Mouse (Mus musculus) lung, embryonic 16.5 days (tissue): ENCODE measurements around the gene Prkcb. TPM values are rescaled to one million over a fixed set of nuclear protein-coding genes. Genes with fewer than 3 reads are reported as not detected.

Experiments
- ATAC-seq: fragments of 200-750 bp; cut with Nextera tagmentation; 2 replicates; pipeline ENCODE4 v1.8.0; 2017; ENCODE audit warnings: low read depth, mild to moderate bottlenecking, moderate library complexity
- H3K27ac ChIP-seq: fragments of 300-500 bp; sonication (generic); 2 replicates; pipeline ENCODE4 v1.5.1; 2014; ENCODE audit warnings: mild to moderate bottlenecking, control low read depth, low read length
- H3K27me3 ChIP-seq: fragments of 300-500 bp; sonication (generic); 2 replicates; pipeline ENCODE4 v1.6.1; 2014; ENCODE audit warnings: low read depth, low read length, mixed read lengths; ENCODE audit not compliant: control insufficient read depth, insufficient read depth
- H3K36me3 ChIP-seq: fragments of 300-500 bp; sonication (generic); 2 replicates; pipeline ENCODE4 v1.6.1; 2014; ENCODE audit warnings: low read length; ENCODE audit not compliant: control insufficient read depth, insufficient read depth
- H3K4me1 ChIP-seq: fragments of 300-500 bp; sonication (generic); replicated peaks from 2 replicates; pipeline ENCODE4 v1.6.1; 2014; ENCODE audit warnings: low read length, mixed read lengths; ENCODE audit not compliant: control insufficient read depth, insufficient read depth
- H3K4me2 ChIP-seq: fragments of 300-500 bp; sonication (generic); 2 replicates; pipeline ENCODE4 v1.6.1; 2014; ENCODE audit warnings: low read depth, low read length, control low read depth
- H3K4me3 ChIP-seq: fragments of 300-500 bp; sonication (generic); 2 replicates; pipeline ENCODE4 v1.5.1; 2014; ENCODE audit warnings: mild to moderate bottlenecking, low read length, control low read depth
- H3K9ac ChIP-seq: fragments of 300-500 bp; sonication (generic); 2 replicates; pipeline ENCODE4 v1.6.1; 2014; ENCODE audit warnings: low read length, control low read depth
- H3K9me3 ChIP-seq: fragments of 300-500 bp; sonication (generic); 2 replicates; pipeline ENCODE4 v1.6.1; 2016; ENCODE audit warnings: low read length; ENCODE audit not compliant: control insufficient read depth
- WGBS: fragments of 180-500 bp; shearing (Covaris S2); extraction: QIAGEN DNeasy Blood & Tissue Kit; methylation state at CpG from one replicate; pipeline ENCODE4 v1.1.7; 2014; 5-methylcytosine and 5-hydroxymethylcytosine counted together
- polyA plus RNA-seq: library from polyadenylated mRNA; unstranded; fragments of >200 nt; fragmentation: Nextera tagmentation; extraction: Ambion mirVana; gene quantifications from 2 replicates; pipeline ENCODE4 v1.2.1, GENCODE M21; 2015

Gene Prkcb
- polyA plus RNA-seq, 1 experiment from 2014 or later: 4.1 TPM

GRCm38 (mm10) chr7:122596596-122597170, 308.1 kb downstream of the Prkcb start:
- Histone ChIP-seq H3K9ac (no peak overlapping the region), H3K36me3 (no peaks in the 10 kb centered on the region), H3K9me3 (no peaks in the 10 kb centered on the region), H3K27me3 (no peaks in the 10 kb centered on the region), H3K4me2 (no peak overlapping the region), H3K4me3 (no peak overlapping the region), H3K27ac (no peak overlapping the region), H3K4me1 (peaks cover 7% of the 10 kb centered on the region; the same call in 1 of the 2 replicates)
- ATAC-seq: no peak
- 56% methylated on average over 9 of the region's 9 CpGs for WGBS

- no peaks in the 10 kb centered on the region for H3K9me3 ChIP-seq
- no peak overlapping the region for H3K4me3 ChIP-seq
- no peak overlapping the region for H3K9ac ChIP-seq
- no peak overlapping the region for H3K27ac ChIP-seq
- peaks cover 7% of the 10 kb centered on the region; the same call in 1 of the 2 replicates for H3K4me1 ChIP-seq
- no peaks in the 10 kb centered on the region for H3K36me3 ChIP-seq
- 83% methylated on average over 7 of the region's 7 CpGs for whole genome bisulfite sequencing
- H3K27me3 ChIP-seq: no peaks in the 10 kb centered on the region
- no peak for ATAC-seq
- no peak overlapping the region for H3K4me2 ChIP-seq
Measured at GRCm38 (mm10) chr7:122597313-122597712, 308.8 kb downstream of the Prkcb start.

GRCm38 (mm10) chr7:122600856-122601255, 312.3 kb downstream of the Prkcb start:
- no peak overlapping the region for H3K9ac ChIP-seq
- peaks cover 7% of the 10 kb centered on the region; the same call in 1 of the 2 replicates for H3K4me1 ChIP-seq
- no peak for ATAC-seq
- no peaks in the 10 kb centered on the region for H3K36me3 ChIP-seq
- WGBS: 83% methylated on average over 7 of the region's 7 CpGs
- no peaks in the 10 kb centered on the region for H3K27me3 ChIP-seq
- no peak overlapping the region for H3K4me2 ChIP-seq
- H3K4me3 ChIP-seq: no peak overlapping the region
- H3K9me3 ChIP-seq: no peaks in the 10 kb centered on the region
- H3K27ac ChIP-seq: no peak overlapping the region

GRCm38 (mm10) chr7:122605066-122605465, 316.5 kb downstream of the Prkcb start:
- no peaks in the 10 kb centered on the region for H3K27me3 ChIP-seq
- no peak overlapping the region for H3K9ac ChIP-seq
- H3K36me3 ChIP-seq: no peaks in the 10 kb centered on the region
- no peak overlapping the region for H3K27ac ChIP-seq
- WGBS: 74% methylated on average over 5 of the region's 5 CpGs
- H3K9me3 ChIP-seq: no peaks in the 10 kb centered on the region
- H3K4me3 ChIP-seq: no peak overlapping the region
- no peaks in the 10 kb centered on the region; the same call in 1 of the 2 replicates for H3K4me1 ChIP-seq
- no peak for ATAC-seq
- no peak overlapping the region for H3K4me2 ChIP-seq

GRCm38 (mm10) chr7:122609420-122609819, 320.9 kb downstream of the Prkcb start:
- peak; percentile 59 for ATAC-seq
- Histone ChIP-seq H3K27me3 (no peaks in the 10 kb centered on the region), H3K36me3 (no peaks in the 10 kb centered on the region), H3K9ac (no peak overlapping the region), H3K4me2 (no peak overlapping the region), H3K9me3 (no peaks in the 10 kb centered on the region), H3K27ac (no peak overlapping the region), H3K4me3 (no peak overlapping the region), H3K4me1 (no peaks in the 10 kb centered on the region; the same call in 1 of the 2 replicates)
- WGBS: 19% methylated on average over 4 of the region's 4 CpGs

- no peaks in the 10 kb centered on the region; the same call in 1 of the 2 replicates for H3K4me1 ChIP-seq
- H3K9me3 ChIP-seq: no peaks in the 10 kb centered on the region
- ATAC-seq: peak; percentile 51; the same call in 1 of the 2 replicates
- WGBS: 16% methylated on average over 7 of the region's 7 CpGs
- H3K9ac ChIP-seq: no peak overlapping the region
- no peak overlapping the region for H3K4me3 ChIP-seq
- H3K27me3 ChIP-seq: no peaks in the 10 kb centered on the region
- H3K27ac ChIP-seq: no peak overlapping the region
- no peaks in the 10 kb centered on the region for H3K36me3 ChIP-seq
- no peak overlapping the region for H3K4me2 ChIP-seq
Measured at GRCm38 (mm10) chr7:122610161-122610560, 321.6 kb downstream of the Prkcb start.

- no peak for ATAC-seq
- Histone ChIP-seq H3K4me1 (no peaks in the 10 kb centered on the region; the same call in 1 of the 2 replicates), H3K36me3 (no peaks in the 10 kb centered on the region), H3K9ac (no peak overlapping the region), H3K4me3 (no peak overlapping the region), H3K9me3 (no peaks in the 10 kb centered on the region), H3K27me3 (no peaks in the 10 kb centered on the region), H3K27ac (no peak overlapping the region), H3K4me2 (no peak overlapping the region)
- WGBS: 71% methylated on average over 4 of the region's 4 CpGs
Measured at GRCm38 (mm10) chr7:122613876-122614275, 325.3 kb downstream of the Prkcb start.

- no peak overlapping the region for H3K9ac ChIP-seq
- 57% methylated on average over 9 of the region's 9 CpGs for WGBS
- no peak for ATAC-seq
Measured at GRCm38 (mm10) chr7:122622125-122622774, 333.7 kb downstream of the Prkcb start.

GRCm38 (mm10) chr7:122623753-122624152, 335.2 kb downstream of the Prkcb start:
- Histone ChIP-seq H3K27ac (no peak overlapping the region), H3K9me3 (no peaks in the 10 kb centered on the region), H3K9ac (no peak overlapping the region), H3K36me3 (no peaks in the 10 kb centered on the region), H3K4me3 (no peak overlapping the region), H3K4me1 (0 out of 2 replicates have a peak, but pooled peaks cover 2% of the 10 kb centered on the region), H3K4me2 (no peak overlapping the region), H3K27me3 (no peaks in the 10 kb centered on the region)
- no peak for ATAC-seq
- 60% methylated on average over 1 of the region's 1 CpGs for WGBS

More at GRCm38 (mm10) chr7:122622125-122622774, 333.7 kb downstream of the Prkcb start:
- Histone ChIP-seq H3K36me3 (no peaks in the 10 kb centered on the region), H3K9me3 (no peaks in the 10 kb centered on the region), H3K4me2 (no peak overlapping the region), H3K4me3 (no peak overlapping the region), H3K27ac (no peak overlapping the region), H3K27me3 (no peaks in the 10 kb centered on the region), H3K4me1 (no peaks in the 10 kb centered on the region)
